Mouse (Mus musculus): ENCODE measurements at regions not wholly inside any gene's neighbourhood (a gene's known extent, or its start where the extent isn't known, plus 50 kb on each side); places are given as distances from the start of the nearest gene placed in this dataset.

DNA sequence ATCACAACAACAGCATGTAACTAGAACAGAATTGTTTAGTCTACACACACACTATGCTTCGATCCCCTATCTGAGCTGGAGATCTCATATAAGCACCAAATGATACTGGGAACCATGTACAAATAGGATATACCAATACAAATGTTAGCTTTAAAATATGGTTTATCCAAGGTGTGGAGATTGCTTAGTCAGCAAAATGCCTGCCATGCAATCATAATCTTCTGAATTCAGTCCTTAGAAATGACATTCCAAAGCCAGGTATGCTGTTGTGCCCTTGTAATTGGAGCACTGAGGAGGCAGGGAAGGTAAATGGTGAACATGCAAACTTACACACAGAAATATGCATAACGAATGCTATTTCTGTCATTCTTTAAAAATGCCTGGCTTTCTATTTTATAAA is 54.0 kb upstream of the Thsd7b start:
- H3K4me2 ChIP-seq (replicated peaks) = no peak overlapping the region
- WGBS = 91% methylated on average over 2 of the region's 2 CpGs
- H3K36me3 ChIP-seq = no peaks in the 10 kb centered on the region
- no peak for ATAC-seq
- H3K4me1 ChIP-seq (replicated peaks) = no peaks in the 10 kb centered on the region
- no peaks in the 10 kb centered on the region for H3K9me3 ChIP-seq
- H3K27ac ChIP-seq = no peak overlapping the region
- no peaks in the 10 kb centered on the region for H3K27me3 ChIP-seq
- H3K9ac ChIP-seq (replicated peaks) = no peak overlapping the region
- H3K4me3 ChIP-seq (replicated peaks) = no peak overlapping the region

- Histone ChIP-seq H3K9me3 (no peaks in the 10 kb centered on the region), H3K4me3 (replicated peaks) (no peak overlapping the region), H3K27ac (peak overlapping the region; percentile 82), H3K9ac (replicated peaks) (no peak overlapping the region), H3K4me2 (replicated peaks) (no peak overlapping the region), H3K36me3 (no peaks in the 10 kb centered on the region), H3K4me1 (replicated peaks) (peaks cover 17% of the 10 kb centered on the region), H3K27me3 (no peaks in the 10 kb centered on the region)
- 19% methylated on average over 1 of the region's 1 CpGs for WGBS
- ATAC-seq = peak; percentile 54
Measured at GRCm38 (mm10) chr1:129208806-129209205, 64.3 kb upstream of the Thsd7b start.

- Histone ChIP-seq H3K4me1 (replicated peaks) (peaks cover 17% of the 10 kb centered on the region), H3K27ac (peak overlapping the region; percentile 82), H3K4me2 (replicated peaks) (no peak overlapping the region; the same call in 1 of the 2 replicates), H3K27me3 (no peaks in the 10 kb centered on the region), H3K36me3 (no peaks in the 10 kb centered on the region), H3K9me3 (no peaks in the 10 kb centered on the region), H3K9ac (replicated peaks) (no peak overlapping the region), H3K4me3 (replicated peaks) (no peak overlapping the region)
- peak; percentile 99 for ATAC-seq
- 5% methylated on average over 2 of the region's 2 CpGs for WGBS
Measured at GRCm38 (mm10) chr1:129208406-129208805, 64.7 kb upstream of the Thsd7b start.

DNA sequence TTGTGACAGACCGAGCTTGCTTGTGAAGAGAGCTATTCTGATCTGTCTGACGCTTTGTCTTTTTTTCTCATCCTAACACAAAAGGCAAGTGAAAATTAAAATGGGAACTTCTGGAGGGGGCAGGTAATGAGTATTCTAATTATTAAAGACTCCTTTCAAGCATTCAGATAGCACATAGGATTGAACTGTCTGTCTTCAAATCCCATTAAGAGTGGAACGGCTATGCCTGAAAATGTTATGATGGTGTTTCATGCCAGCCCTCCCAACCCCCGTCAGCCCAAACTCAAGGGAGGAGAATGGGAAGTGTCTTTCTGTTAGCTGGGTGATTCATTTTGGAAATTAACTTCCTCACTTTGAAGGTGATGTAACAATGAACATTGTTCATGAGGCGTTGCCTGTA is 65.4 kb upstream of the Thsd7b start:
- Histone ChIP-seq H3K4me3 (replicated peaks) (no peak overlapping the region), H3K36me3 (no peaks in the 10 kb centered on the region), H3K27ac (peak overlapping the region; percentile 82), H3K9me3 (no peaks in the 10 kb centered on the region), H3K9ac (replicated peaks) (no peak overlapping the region), H3K4me1 (replicated peaks) (peaks cover 17% of the 10 kb centered on the region), H3K27me3 (no peaks in the 10 kb centered on the region), H3K4me2 (replicated peaks) (no peak overlapping the region)
- no peak for ATAC-seq
- WGBS = 30% methylated on average over 5 of the region's 5 CpGs

DNA sequence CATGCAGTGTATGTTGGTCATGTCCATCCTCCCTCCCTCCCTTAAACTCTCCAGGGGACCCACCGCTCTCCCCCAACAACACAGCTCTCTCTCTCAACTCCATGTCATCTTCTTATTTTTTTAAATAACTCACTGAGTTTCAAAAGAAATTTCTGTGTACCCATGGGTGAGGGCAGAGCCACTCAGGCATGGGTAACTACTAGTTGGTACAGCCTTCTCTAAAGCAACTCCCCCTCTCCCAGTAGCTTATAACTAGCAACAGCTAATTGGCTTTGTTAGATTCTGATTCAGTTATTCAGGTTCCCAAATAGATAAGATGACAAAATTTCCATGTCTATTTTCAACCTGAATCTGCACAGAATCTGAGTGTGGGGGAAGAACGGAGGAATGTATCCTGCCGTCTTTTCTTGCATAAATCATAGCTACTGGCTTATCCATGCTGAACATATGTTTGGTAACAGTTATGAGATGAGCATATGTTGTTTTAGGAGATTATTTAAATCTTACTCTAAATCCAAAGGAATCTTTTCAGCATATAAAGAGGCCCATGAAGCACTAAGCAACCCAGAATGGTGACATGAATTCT is 92.8 kb upstream of the Thsd7b start:
- WGBS = 82% methylated on average over 3 of the region's 3 CpGs
- H3K9me3 ChIP-seq = no peaks in the 10 kb centered on the region
- H3K4me1 ChIP-seq (replicated peaks) = no peaks in the 10 kb centered on the region
- no peak overlapping the region for H3K4me3 ChIP-seq (replicated peaks)
- H3K27me3 ChIP-seq = no peaks in the 10 kb centered on the region
- H3K27ac ChIP-seq = no peak overlapping the region
- H3K4me2 ChIP-seq (replicated peaks) = no peak overlapping the region
- H3K9ac ChIP-seq (replicated peaks) = no peak overlapping the region
- no peak for ATAC-seq
- no peaks in the 10 kb centered on the region for H3K36me3 ChIP-seq

GRCm38 (mm10) chr1:129169936-129170335 is 103.2 kb upstream of the Thsd7b start:
- Histone ChIP-seq H3K36me3 (no peaks in the 10 kb centered on the region), H3K4me1 (replicated peaks) (no peaks in the 10 kb centered on the region), H3K27me3 (no peaks in the 10 kb centered on the region), H3K9me3 (no peaks in the 10 kb centered on the region), H3K9ac (replicated peaks) (no peak overlapping the region), H3K27ac (no peak overlapping the region), H3K4me2 (replicated peaks) (no peak overlapping the region), H3K4me3 (replicated peaks) (no peak overlapping the region)
- ATAC-seq = no peak
- WGBS = 84% methylated on average over 8 of the region's 8 CpGs

DNA sequence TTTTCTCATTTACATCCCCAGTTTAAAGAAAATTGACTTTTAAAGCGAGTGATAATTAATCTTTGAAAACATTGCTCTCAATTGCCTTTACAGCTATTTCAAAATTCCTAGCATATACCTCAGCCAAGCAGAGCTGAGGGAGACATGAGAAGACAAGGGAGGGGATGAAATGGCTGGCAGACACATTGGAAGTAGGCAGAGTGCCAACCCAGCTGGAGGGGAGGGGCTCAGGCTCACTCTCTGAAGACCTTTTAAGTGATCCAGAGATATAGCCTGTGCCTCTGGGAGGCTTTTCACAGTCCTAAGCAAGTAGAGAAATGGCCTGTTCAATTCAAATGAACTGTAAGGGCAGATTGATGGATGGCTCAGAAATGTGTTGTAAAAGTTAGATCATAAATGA is 122.5 kb upstream of the Thsd7b start:
- 87% methylated on average over 1 of the region's 1 CpGs for WGBS
- H3K27me3 ChIP-seq = no peaks in the 10 kb centered on the region
- no peak overlapping the region for H3K27ac ChIP-seq
- no peaks in the 10 kb centered on the region for H3K36me3 ChIP-seq
- no peak overlapping the region for H3K4me3 ChIP-seq (replicated peaks)
- no peak overlapping the region for H3K4me2 ChIP-seq (replicated peaks)
- no peak overlapping the region for H3K9ac ChIP-seq (replicated peaks)
- no peaks in the 10 kb centered on the region for H3K9me3 ChIP-seq
- no peaks in the 10 kb centered on the region for H3K4me1 ChIP-seq (replicated peaks)
- 0 out of 2 replicates have a peak, but pooled peaks have one; percentile 37 for ATAC-seq

DNA sequence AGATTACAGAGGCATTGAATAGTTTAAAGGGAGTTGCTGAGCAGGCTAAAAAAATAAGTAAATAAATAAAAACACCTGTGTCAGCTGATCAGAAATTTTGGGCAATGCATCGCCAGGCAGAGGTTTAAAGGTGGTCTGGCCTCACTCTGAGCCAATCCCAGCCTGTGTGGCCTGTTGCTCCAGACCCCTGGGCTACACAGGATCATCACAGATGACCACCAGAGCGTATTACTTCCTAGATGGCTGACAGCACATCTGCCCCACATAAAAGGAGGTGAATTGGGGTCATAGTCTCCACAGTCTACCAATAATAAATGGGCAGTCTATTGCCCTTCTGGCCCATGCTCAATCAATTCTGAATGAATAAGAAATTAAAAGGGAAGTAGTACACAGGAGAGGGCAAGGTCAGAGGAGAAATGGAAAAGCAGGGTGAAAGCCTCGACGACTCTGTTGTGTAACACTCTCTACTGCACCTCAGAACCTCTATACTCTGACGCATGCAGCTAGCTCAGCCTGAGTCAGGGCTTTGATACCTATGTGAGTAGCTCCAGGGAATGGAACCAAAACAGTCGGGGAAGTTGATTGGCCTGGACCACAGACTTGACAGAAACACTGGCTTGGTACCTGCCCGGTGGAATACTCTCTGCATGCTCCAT is 124.2 kb upstream of the Thsd7b start:
- no peak for ATAC-seq
- 65% methylated on average over 7 of the region's 7 CpGs for WGBS
- H3K27me3 ChIP-seq = no peaks in the 10 kb centered on the region
- no peaks in the 10 kb centered on the region for H3K9me3 ChIP-seq
- H3K27ac ChIP-seq = no peak overlapping the region
- no peak overlapping the region for H3K9ac ChIP-seq (replicated peaks)
- no peak overlapping the region for H3K4me2 ChIP-seq (replicated peaks)
- H3K36me3 ChIP-seq = no peaks in the 10 kb centered on the region
- no peaks in the 10 kb centered on the region for H3K4me1 ChIP-seq (replicated peaks)
- no peak overlapping the region for H3K4me3 ChIP-seq (replicated peaks)

- Histone ChIP-seq H3K4me3 (replicated peaks) (no peak overlapping the region), H3K9me3 (no peaks in the 10 kb centered on the region), H3K27ac (no peak overlapping the region), H3K36me3 (no peaks in the 10 kb centered on the region), H3K4me1 (replicated peaks) (no peaks in the 10 kb centered on the region), H3K9ac (replicated peaks) (no peak overlapping the region), H3K4me2 (replicated peaks) (no peak overlapping the region), H3K27me3 (no peaks in the 10 kb centered on the region)
- ATAC-seq = no peak
- WGBS = 61% methylated on average over 4 of the region's 4 CpGs
Measured at GRCm38 (mm10) chr1:129146395-129147094, 126.6 kb upstream of the Thsd7b start.

- Histone ChIP-seq H3K4me3 (replicated peaks) (no peak overlapping the region), H3K27ac (no peak overlapping the region), H3K36me3 (no peaks in the 10 kb centered on the region), H3K4me1 (replicated peaks) (0 out of 2 replicates have a peak, but pooled peaks cover 3% of the 10 kb centered on the region), H3K27me3 (no peaks in the 10 kb centered on the region), H3K9ac (replicated peaks) (no peak overlapping the region), H3K9me3 (no peaks in the 10 kb centered on the region), H3K4me2 (replicated peaks) (no peak overlapping the region)
- ATAC-seq = no peak
- 83% methylated on average over 7 of the region's 7 CpGs for WGBS
Measured at GRCm38 (mm10) chr1:129138783-129139182, 134.3 kb upstream of the Thsd7b start.

DNA sequence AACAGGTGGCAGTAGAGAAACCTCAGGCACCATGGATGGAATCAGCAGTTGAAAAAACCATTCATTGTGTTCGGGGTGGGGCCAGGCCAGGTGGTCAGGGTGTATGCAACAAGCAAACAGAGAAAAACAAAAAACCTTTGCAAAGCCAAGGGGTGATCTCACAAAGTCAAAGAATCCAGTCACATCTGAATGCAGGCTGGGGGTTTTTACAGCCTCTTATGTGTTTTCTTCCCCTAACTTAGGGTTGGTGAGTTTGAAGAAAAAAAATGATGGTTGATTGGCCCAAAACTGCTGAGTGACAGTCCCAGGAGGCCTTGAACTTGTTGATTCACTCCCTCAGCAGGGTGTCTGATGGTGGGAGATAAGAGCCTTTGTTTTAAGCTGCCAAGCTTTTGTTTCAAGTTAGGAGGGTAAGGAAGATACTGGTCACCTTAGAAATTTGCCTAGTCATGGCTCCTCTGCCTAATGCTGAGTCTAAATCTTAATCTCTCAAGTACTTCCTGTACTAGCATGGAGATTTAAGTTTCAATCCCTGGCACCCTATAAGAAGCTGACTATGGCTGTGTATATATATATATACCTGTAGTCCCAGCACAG is 166.0 kb upstream of the Thsd7b start:
- Histone ChIP-seq H3K4me2 (replicated peaks) (no peak overlapping the region), H3K27me3 (no peaks in the 10 kb centered on the region), H3K9ac (replicated peaks) (no peak overlapping the region), H3K9me3 (no peaks in the 10 kb centered on the region), H3K4me1 (replicated peaks) (no peaks in the 10 kb centered on the region), H3K27ac (no peak overlapping the region), H3K4me3 (replicated peaks) (no peak overlapping the region), H3K36me3 (no peaks in the 10 kb centered on the region)
- ATAC-seq = no peak
- WGBS = 81% methylated on average over 1 of the region's 1 CpGs

- no peak for ATAC-seq
- H3K36me3 ChIP-seq = no peaks in the 10 kb centered on the region
- H3K4me2 ChIP-seq (replicated peaks) = no peak overlapping the region
- H3K27me3 ChIP-seq = no peaks in the 10 kb centered on the region
- H3K9ac ChIP-seq (replicated peaks) = no peak overlapping the region
- WGBS = 89% methylated on average over 8 of the region's 8 CpGs
- no peak overlapping the region for H3K4me3 ChIP-seq (replicated peaks)
- no peaks in the 10 kb centered on the region for H3K9me3 ChIP-seq
- H3K27ac ChIP-seq = no peak overlapping the region
- H3K4me1 ChIP-seq (replicated peaks) = no peaks in the 10 kb centered on the region
Measured at GRCm38 (mm10) chr1:129100997-129101396, 172.1 kb upstream of the Thsd7b start.
